Mouse (Mus musculus) ES-E14 (cell line): ENCODE measurements around the gene Prkar1b. TPM values are rescaled to one million over a fixed set of nuclear protein-coding genes. Genes with fewer than 3 reads are reported as not detected.
A peak's percentile ranks its signal among the peaks of the same experiment; 100 is the strongest.

Source experiments
- DNase-seq: peaks from one replicate; pipeline ENCODE4 v3.0.0-alpha.2; 2013; ENCODE audit warnings: low read depth, low spot score
- H3K27ac ChIP-seq: 2 replicates; pipeline ENCODE4 v1.5.1; 2012; ENCODE audit warnings: low read depth, mild to moderate bottlenecking, low read length, moderate library complexity, mixed read lengths; ENCODE audit not compliant: poor library complexity, insufficient read depth, severe bottlenecking
- H3K36me3 ChIP-seq: 2 replicates; pipeline ENCODE4 v1.6.1; 2012; ENCODE audit warnings: mild to moderate bottlenecking, low read length, moderate library complexity, mixed read lengths; ENCODE audit not compliant: control insufficient read depth, poor library complexity, insufficient read depth, severe bottlenecking
- H3K4me1 ChIP-seq, 2 experiments: fragments of 150-350 bp in 1 of 2; sonication (generic) in 1 of 2; 2 replicates each; pipeline ENCODE4 v1.6.1; 2012; ENCODE audit warnings: low read length in 2 of 2, mild to moderate bottlenecking in 1 of 2, mixed read lengths in 1 of 2; ENCODE audit not compliant: control insufficient read depth in 2 of 2, insufficient read depth in 2 of 2, poor library complexity in 1 of 2
- H3K4me3 ChIP-seq, 2 experiments: fragments of 150-350 bp in 1 of 2; sonication (generic) in 1 of 2; 2 replicates each; pipeline ENCODE4 v1.5.1; 2012; ENCODE audit warnings: low read length in 2 of 2, low read depth in 1 of 2, mild to moderate bottlenecking in 1 of 2, mixed read lengths in 1 of 2; ENCODE audit not compliant: insufficient read depth in 1 of 2, poor library complexity in 1 of 2, severe bottlenecking in 1 of 2
- H3K9ac ChIP-seq: 2 replicates; pipeline ENCODE4 v1.6.1; 2012; ENCODE audit warnings: low read depth, mild to moderate bottlenecking, low read length, mixed read lengths; ENCODE audit not compliant: poor library complexity, insufficient read depth, severe bottlenecking
- H3K9me3 ChIP-seq: fragments of 150-350 bp; sonication (generic); 2 replicates; pipeline ENCODE4 v1.6.1; 2012; ENCODE audit warnings: low read depth, mild to moderate bottlenecking, low read length; ENCODE audit not compliant: control insufficient read depth, insufficient read depth
- CHD2 ChIP-seq: IDR thresholded peaks from 2 replicates; pipeline ENCODE4 v1.6.1; 2014; ENCODE audit warnings: mild to moderate bottlenecking, low read depth, low read length, inconsistent platforms
- HCFC1 ChIP-seq: IDR thresholded peaks from 2 replicates; pipeline ENCODE4 v1.6.1; 2012; ENCODE audit warnings: low read length, inconsistent platforms, borderline replicate concordance; ENCODE audit not compliant: insufficient read depth
- MAFK ChIP-seq: IDR thresholded peaks from 2 replicates; pipeline ENCODE4 v1.6.1; 2014; ENCODE audit warnings: mild to moderate bottlenecking, low read depth, low read length, inconsistent platforms; ENCODE audit not compliant: insufficient read depth
- ZC3H11A ChIP-seq: IDR thresholded peaks from 2 replicates; pipeline ENCODE4 v1.6.1; 2012; ENCODE audit warnings: low read depth, mild to moderate bottlenecking, inconsistent platforms, low read length, borderline replicate concordance
- ZNF384 ChIP-seq: IDR thresholded peaks from 2 replicates; pipeline ENCODE4 v1.6.1; 2012; ENCODE audit warnings: low read depth, low read length, inconsistent platforms
- in situ Hi-C, 2 experiments: fragments of 600-800 bp; cut with MboI; formaldehyde crosslinking; loops; one replicate each; pipeline ENCODE4 v1.15.1; 2025; ENCODE audit warnings: low sequenced_read_pairs in 2 of 2, inconsistent platforms in 1 of 2; ENCODE audit not compliant: unreplicated experiment in 2 of 2
- total RNA-seq: library from RNA; depleted of rRNA; stranded (reverse); fragments of 300-350 nt; gene quantifications from 2 replicates; pipeline ENCODE4 v1.2.3, GENCODE M21; 2012

The Prkar1b gene
- total RNA-seq, 1 experiment: 3.8 TPM

- H3K4me3 ChIP-seq: no peak overlapping the region
- TF ChIP-seq HCFC1: no peak
- TF ChIP-seq CHD2: no peak
- TF ChIP-seq MAFK: no peak
- TF ChIP-seq ZC3H11A: no peak
- TF ChIP-seq ZNF384: no peak
- H3K36me3 ChIP-seq: no peaks in the 10 kb centered on the region
- no peak overlapping the region for H3K9ac ChIP-seq
- H3K27ac ChIP-seq: no peak overlapping the region
- H3K9me3 ChIP-seq: no peaks in the 10 kb centered on the region
- no peak for DNase-seq
- in situ Hi-C loops: no loop called here
- H3K4me1 ChIP-seq: peaks cover 0 to 5% of the 10 kb centered on the region in 2 experiments; a peak in 1 of 4 replicates
Measured at GRCm38 (mm10) chr5:139024351-139025105, 125.3 kb downstream of the Prkar1b start.

- Histone ChIP-seq H3K4me3 (no peak overlapping the region), H3K9ac (no peak overlapping the region), H3K4me1 (no peaks in the 10 kb centered on the region), H3K36me3 (no peaks in the 10 kb centered on the region), H3K9me3 (no peaks in the 10 kb centered on the region), H3K27ac (no peak overlapping the region)
- no peak for DNase-seq
- TF ChIP-seq MAFK: no peak
- TF ChIP-seq HCFC1: no peak
- no peak for TF ChIP-seq CHD2
- TF ChIP-seq ZC3H11A: no peak
- no peak for TF ChIP-seq ZNF384
- in situ Hi-C loops: no loop called here
Measured at GRCm38 (mm10) chr5:139020595-139020994, 129.2 kb downstream of the Prkar1b start.

GRCm38 (mm10) chr5:139017371-139018124, 132.3 kb downstream of the Prkar1b start:
- in situ Hi-C loops: no loop called here

GRCm38 (mm10) chr5:139015097-139015496, 134.7 kb downstream of the Prkar1b start:
- 0 out of 2 replicates have a peak, but pooled peaks have one; percentile 10 for TF ChIP-seq MAFK
- no peak for TF ChIP-seq CHD2
- no peak for TF ChIP-seq HCFC1
- H3K36me3 ChIP-seq: no peaks in the 10 kb centered on the region
- no peak overlapping the region for H3K9ac ChIP-seq
- H3K4me3 ChIP-seq: no peak overlapping the region
- no peaks in the 10 kb centered on the region for H3K9me3 ChIP-seq
- no peak for DNase-seq
- no peak overlapping the region for H3K27ac ChIP-seq
- in situ Hi-C loops: no loop called here
- no peaks in the 10 kb centered on the region for H3K4me1 ChIP-seq

More at GRCm38 (mm10) chr5:139017371-139018124, 132.3 kb downstream of the Prkar1b start:
- Histone ChIP-seq H3K9ac (no peak overlapping the region), H3K4me3 (no peak overlapping the region), H3K9me3 (no peaks in the 10 kb centered on the region), H3K4me1 (no peaks in the 10 kb centered on the region), H3K36me3 (no peaks in the 10 kb centered on the region), H3K27ac (no peak overlapping the region)
- TF ChIP-seq ZC3H11A: no peak
- TF ChIP-seq ZNF384: no peak
- no peak for TF ChIP-seq HCFC1
- TF ChIP-seq CHD2: no peak
- no peak for TF ChIP-seq MAFK
- DNase-seq: no peak
